Mouse (Mus musculus) testis, postnatal 14 days (tissue): Measurements from ENCODE around the gene Tnfsf13.
A peak's percentile ranks its signal among the peaks of the same experiment; 100 is the strongest.
"Not testable (repeated sequence)": the region's sequence is repeated elsewhere in the genome, so short reads cannot be mapped to it uniquely, and the experiment has no call there.

Experiments used
- DNase-seq: peaks from one replicate; pipeline ENCODE4 v3.0.0; 2021; ENCODE audit warnings: low spot score

Tnfsf13 gene

GRCm38 (mm10) chr11:69703814-69704612, 18.4 kb upstream of the Tnfsf13 start:
- no peak for DNase-seq

- not testable (repeated sequence) for DNase-seq
Measured at GRCm38 (mm10) chr11:69703381-69703780, 17.8 kb upstream of the Tnfsf13 start.

GRCm38 (mm10) chr11:69702886-69703285, 17.3 kb upstream of the Tnfsf13 start:
- DNase-seq: not testable (repeated sequence)

- DNase-seq: no peak
Measured at GRCm38 (mm10) chr11:69699595-69699994, 14.0 kb upstream of the Tnfsf13 start.

- DNase-seq: no peak
Measured at GRCm38 (mm10) chr11:69698574-69698973, 13.0 kb upstream of the Tnfsf13 start.

- DNase-seq: no peak
Measured at GRCm38 (mm10) chr11:69697396-69697795, 11.8 kb upstream of the Tnfsf13 start.

- peak; percentile 59 for DNase-seq
Measured at GRCm38 (mm10) chr11:69695361-69696181, 10.0 kb upstream of the Tnfsf13 start, which contains the start of the genes Tnfsf12 and Tnfsfm13. Gene Tnfsf12, minus strand, starts transcription at chr11:69695849. Gene Tnfsfm13, minus strand, starts transcription at chr11:69696098.

- DNase-seq: no peak
Measured at GRCm38 (mm10) chr11:69695046-69695360, 9.4 kb upstream of the Tnfsf13 start.

- no peak for DNase-seq
Measured at GRCm38 (mm10) chr11:69693421-69693965, 7.9 kb upstream of the Tnfsf13 start.

GRCm38 (mm10) chr11:69692863-69693262, 7.3 kb upstream of the Tnfsf13 start:
- DNase-seq: no peak

- no peak for DNase-seq
Measured at GRCm38 (mm10) chr11:69692196-69692811, 6.7 kb upstream of the Tnfsf13 start.

GRCm38 (mm10) chr11:69689891-69690290, 4.3 kb upstream of the Tnfsf13 start:
- no peak for DNase-seq

GRCm38 (mm10) chr11:69687061-69687460, 1.5 kb upstream of the Tnfsf13 start:
- no peak for DNase-seq

GRCm38 (mm10) chr11:69686377-69686776, 793 bp upstream of the Tnfsf13 start:
- DNase-seq: peak; percentile 75

- no peak for DNase-seq
Measured at GRCm38 (mm10) chr11:69684936-69685335, 648 bp downstream of the Tnfsf13 start.

GRCm38 (mm10) chr11:69684128-69684745, 1.3 kb downstream of the Tnfsf13 start:
- DNase-seq: no peak

GRCm38 (mm10) chr11:69683576-69683975, 2.0 kb downstream of the Tnfsf13 start:
- no peak for DNase-seq

GRCm38 (mm10) chr11:69682840-69683533, 2.6 kb downstream of the Tnfsf13 start:
- peak; percentile 84 for DNase-seq

GRCm38 (mm10) chr11:69682209-69682839, 3.3 kb downstream of the Tnfsf13 start:
- DNase-seq: no peak

- DNase-seq: peak; percentile 97
Measured at GRCm38 (mm10) chr11:69681314-69682208, 4.0 kb downstream of the Tnfsf13 start, which contains the start of gene Senp3. Gene Senp3, minus strand, starts transcription at chr11:69682084.
